Mouse (Mus musculus) limb, embryonic 14.5 days (tissue): ENCODE measurements at regions not wholly inside any gene's neighbourhood (a gene's known extent, or its start where the extent isn't known, plus 50 kb on each side); places are given as distances from the start of the nearest gene placed in this dataset.

Experiments used
- ATAC-seq: fragments of 200-750 bp; cut with Nextera tagmentation; 2 replicates; pipeline ENCODE4 v1.8.0; 2017; ENCODE audit warnings: low read depth, moderate number of reproducible peaks, moderate TSS enrichment; ENCODE audit not compliant: low FRiP score
- DNase-seq: peaks from one replicate; pipeline ENCODE4 v3.0.0-alpha.2; 2015; ENCODE audit warnings: low spot score
- H3K27ac ChIP-seq: fragments of 300-500 bp; sonication (generic); replicated peaks from 2 replicates; pipeline ENCODE4 v1.5.1; 2014; ENCODE audit warnings: low read depth, mild to moderate bottlenecking, low read length, moderate library complexity, mixed read lengths
- H3K27me3 ChIP-seq: fragments of 300-500 bp; sonication (generic); 2 replicates; pipeline ENCODE4 v1.6.1; 2014; ENCODE audit warnings: low read length, mixed read lengths; ENCODE audit not compliant: control insufficient read depth, insufficient read depth
- H3K36me3 ChIP-seq: fragments of 300-500 bp; sonication (generic); 2 replicates; pipeline ENCODE4 v1.6.1; 2014; ENCODE audit warnings: mild to moderate bottlenecking, low read length, moderate library complexity, mixed read lengths; ENCODE audit not compliant: control insufficient read depth, insufficient read depth
- H3K4me1 ChIP-seq: fragments of 300-500 bp; sonication (generic); 2 replicates; pipeline ENCODE4 v1.6.1; 2014; ENCODE audit warnings: antibody characterized with exemption, low read length, mixed read lengths; ENCODE audit not compliant: control insufficient read depth, insufficient read depth
- H3K4me2 ChIP-seq: fragments of 300-500 bp; sonication (generic); replicated peaks from 2 replicates; pipeline ENCODE4 v1.6.1; 2014; ENCODE audit warnings: low read depth, mild to moderate bottlenecking, low read length, moderate library complexity; ENCODE audit not compliant: severe bottlenecking
- H3K4me3 ChIP-seq: fragments of 300-500 bp; sonication (generic); replicated peaks from 2 replicates; pipeline ENCODE4 v1.5.1; 2014; ENCODE audit warnings: low read length
- H3K9ac ChIP-seq: fragments of 300-500 bp; sonication (generic); 2 replicates; pipeline ENCODE4 v1.6.1; 2014; ENCODE audit warnings: mild to moderate bottlenecking, low read depth, low read length, moderate library complexity; ENCODE audit not compliant: severe bottlenecking
- H3K9me3 ChIP-seq: fragments of 300-500 bp; sonication (generic); 2 replicates; pipeline ENCODE4 v1.6.1; 2016; ENCODE audit warnings: low read length; ENCODE audit not compliant: control insufficient read depth
- POLR2A ChIP-seq: fragments of 200-500 bp; IDR thresholded peaks from 2 replicates; pipeline ENCODE4 v1.8.0; 2012; ENCODE audit warnings: inconsistent platforms, mild to moderate bottlenecking, moderate library complexity, borderline replicate concordance; ENCODE audit not compliant: insufficient read depth, insufficient read length; ENCODE audit errors: extremely low read depth
- WGBS: fragments of 180-500 bp; shearing (Covaris S2); extraction: QIAGEN DNeasy Blood & Tissue Kit; methylation state at CpG from one replicate; pipeline ENCODE4 v1.1.7; 2014; 5-methylcytosine and 5-hydroxymethylcytosine counted together

DNA sequence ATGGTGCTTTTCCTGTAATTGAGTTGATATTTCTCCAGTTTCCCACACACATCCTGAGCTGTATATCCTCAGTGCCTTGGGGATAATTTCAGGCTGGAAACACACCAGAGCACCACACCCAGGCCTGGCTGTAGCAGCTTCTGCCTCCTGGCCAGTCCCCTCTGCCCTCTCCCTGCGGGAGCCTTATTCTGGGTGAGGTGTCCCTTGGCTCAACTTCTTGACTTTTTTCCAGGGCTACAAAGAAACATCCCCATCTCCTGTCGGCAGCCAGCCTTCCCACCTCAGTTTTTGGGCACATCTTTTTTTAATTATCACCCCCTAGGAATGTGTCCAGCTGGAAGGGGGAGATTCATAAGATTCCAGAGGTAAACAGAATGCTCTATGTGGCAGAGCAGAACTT lies 252.7 kb upstream of the Jmjd1c start:
- no peak for DNase-seq
- H3K4me1 ChIP-seq, result no peaks in the 10 kb centered on the region
- no peaks in the 10 kb centered on the region for H3K9me3 ChIP-seq
- no peak for TF ChIP-seq POLR2A
- H3K27me3 ChIP-seq, result no peaks in the 10 kb centered on the region
- 23% methylated on average over 2 of the region's 2 CpGs for WGBS
- ATAC-seq, result no peak
- no peaks in the 10 kb centered on the region for H3K36me3 ChIP-seq
- H3K4me3 ChIP-seq, result no peak overlapping the region
- H3K9ac ChIP-seq, result no peak overlapping the region
- no peak overlapping the region for H3K4me2 ChIP-seq
- no peak overlapping the region for H3K27ac ChIP-seq

GRCm38 (mm10) chr10:66848778-66849177 lies 247.1 kb upstream of the Jmjd1c start:
- 79% methylated on average over 5 of the region's 5 CpGs for WGBS
- Histone ChIP-seq H3K4me3 (no peak overlapping the region), H3K9me3 (no peaks in the 10 kb centered on the region), H3K27ac (no peak overlapping the region), H3K4me1 (no peaks in the 10 kb centered on the region), H3K36me3 (no peaks in the 10 kb centered on the region), H3K9ac (no peak overlapping the region), H3K4me2 (no peak overlapping the region), H3K27me3 (no peaks in the 10 kb centered on the region)
- ATAC-seq (no peak), DNase-seq (no peak)
- no peak for TF ChIP-seq POLR2A

DNA sequence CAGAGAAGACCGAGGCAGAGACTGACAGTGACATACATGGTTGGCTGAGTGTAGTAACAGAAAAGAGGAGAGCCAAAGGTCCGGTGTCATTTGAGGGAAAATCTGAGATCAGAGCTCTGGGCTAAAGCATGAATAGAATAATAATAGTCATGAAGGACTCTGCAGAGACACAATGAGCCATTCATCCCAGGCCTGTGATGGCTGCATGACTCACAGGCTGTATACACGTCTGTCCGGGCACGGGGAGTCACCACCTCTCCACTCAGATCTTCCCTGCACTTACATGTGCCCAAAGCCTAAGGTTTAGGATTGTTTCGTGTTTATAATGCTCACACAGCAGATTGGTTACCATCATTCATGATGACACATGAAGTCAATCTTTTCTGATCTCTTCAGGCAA lies 246.2 kb upstream of the Jmjd1c start:
- H3K4me2 ChIP-seq, result no peak overlapping the region
- no peak overlapping the region for H3K4me3 ChIP-seq
- ATAC-seq (no peak), DNase-seq (no peak)
- no peaks in the 10 kb centered on the region for H3K36me3 ChIP-seq
- H3K27me3 ChIP-seq, result no peaks in the 10 kb centered on the region
- H3K27ac ChIP-seq, result no peak overlapping the region
- H3K9me3 ChIP-seq, result no peaks in the 10 kb centered on the region
- WGBS, result 84% methylated on average over 6 of the region's 6 CpGs
- H3K4me1 ChIP-seq, result no peaks in the 10 kb centered on the region
- no peak overlapping the region for H3K9ac ChIP-seq
- TF ChIP-seq POLR2A, result no peak

GRCm38 (mm10) chr10:66850972-66851478 lies 244.9 kb upstream of the Jmjd1c start:
- 67% methylated on average over 4 of the region's 4 CpGs for WGBS
- Histone ChIP-seq H3K9me3 (no peaks in the 10 kb centered on the region), H3K4me2 (no peak overlapping the region), H3K9ac (no peak overlapping the region), H3K4me3 (no peak overlapping the region), H3K36me3 (no peaks in the 10 kb centered on the region), H3K27ac (no peak overlapping the region), H3K27me3 (no peaks in the 10 kb centered on the region), H3K4me1 (no peaks in the 10 kb centered on the region)
- no peak for DNase-seq
- TF ChIP-seq POLR2A, result no peak
- ATAC-seq, result no peak

DNA sequence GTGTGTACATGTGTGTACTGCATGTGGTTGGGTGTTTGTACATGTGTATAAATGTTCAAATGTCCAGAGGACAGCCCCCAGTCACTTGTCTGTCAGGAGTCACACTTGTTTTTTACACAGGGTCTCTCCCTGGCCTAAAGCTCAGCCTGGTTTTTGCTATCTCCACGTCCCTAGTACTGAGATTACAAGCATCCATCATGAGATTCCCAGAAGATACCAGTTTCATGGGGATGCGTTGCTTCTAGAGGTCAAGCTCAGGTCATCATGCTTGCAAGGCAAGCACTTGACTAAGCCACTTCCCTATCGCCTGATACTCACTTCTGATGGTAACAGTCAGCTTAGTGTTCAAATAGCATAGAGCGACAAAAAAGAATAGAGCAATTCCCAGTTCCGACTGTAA lies 244.1 kb upstream of the Jmjd1c start:
- H3K4me3 ChIP-seq, result no peak overlapping the region
- TF ChIP-seq POLR2A, result no peak
- H3K4me2 ChIP-seq, result no peak overlapping the region
- no peaks in the 10 kb centered on the region for H3K9me3 ChIP-seq
- 73% methylated on average over 5 of the region's 5 CpGs for WGBS
- no peak overlapping the region for H3K27ac ChIP-seq
- no peak overlapping the region for H3K9ac ChIP-seq
- no peaks in the 10 kb centered on the region for H3K27me3 ChIP-seq
- ATAC-seq (no peak), DNase-seq (no peak)
- no peaks in the 10 kb centered on the region for H3K36me3 ChIP-seq
- H3K4me1 ChIP-seq, result no peaks in the 10 kb centered on the region

DNA sequence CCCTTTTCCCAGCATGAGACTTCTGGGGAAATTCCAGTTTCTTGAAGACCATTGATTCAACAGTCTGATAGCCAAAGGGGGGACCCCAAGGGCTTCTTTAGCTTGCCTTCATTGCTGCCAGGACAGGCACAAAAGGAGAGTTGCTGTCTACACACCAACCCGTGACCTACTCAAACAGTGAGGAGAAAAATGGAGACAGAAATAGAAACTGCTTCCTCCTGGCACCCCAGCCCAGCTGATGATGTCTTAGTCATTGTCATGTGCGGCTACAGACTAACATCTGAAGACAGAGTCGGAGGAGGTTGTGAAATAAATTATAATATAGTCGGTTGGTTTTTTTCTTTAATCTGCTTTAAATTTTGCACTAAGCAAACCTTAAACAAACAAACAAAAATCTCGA lies 243.2 kb upstream of the Jmjd1c start:
- no peak overlapping the region for H3K9ac ChIP-seq
- 60% methylated on average over 5 of the region's 5 CpGs for WGBS
- TF ChIP-seq POLR2A, result no peak
- ATAC-seq (no peak), DNase-seq (no peak)
- no peaks in the 10 kb centered on the region for H3K27me3 ChIP-seq
- no peaks in the 10 kb centered on the region for H3K36me3 ChIP-seq
- no peak overlapping the region for H3K4me3 ChIP-seq
- H3K4me1 ChIP-seq, result no peaks in the 10 kb centered on the region
- no peaks in the 10 kb centered on the region for H3K9me3 ChIP-seq
- H3K27ac ChIP-seq, result no peak overlapping the region
- H3K4me2 ChIP-seq, result no peak overlapping the region
